Mouse (Mus musculus) thymus, postnatal 10 days (tissue): ENCODE data around the gene A3galt2.

Source experiments
- DNase-seq, 2 experiments: peaks; one replicate each; pipeline ENCODE4 v3.0.0; 2021; ENCODE audit warnings: low spot score in 2 of 2

The A3galt2 gene

GRCm38 (mm10) chr4:128753571-128753970 is 1.6 kb upstream of the A3galt2 start:
- no peak for DNase-seq

- DNase-seq, result no peak
Measured at GRCm38 (mm10) chr4:128755900-128756299, 736 bp downstream of the A3galt2 start.

- no peak for DNase-seq
Measured at GRCm38 (mm10) chr4:128759214-128759613, 4.0 kb downstream of the A3galt2 start.

GRCm38 (mm10) chr4:128760029-128760428 is 4.9 kb downstream of the A3galt2 start:
- no peak for DNase-seq

- no peak for DNase-seq
Measured at GRCm38 (mm10) chr4:128766929-128767328, 11.8 kb downstream of the A3galt2 start.

GRCm38 (mm10) chr4:128768120-128768519 is 13.0 kb downstream of the A3galt2 start:
- no peak for DNase-seq

- DNase-seq, result no peak
Measured at GRCm38 (mm10) chr4:128769569-128770355, 14.6 kb downstream of the A3galt2 start.

GRCm38 (mm10) chr4:128770698-128771097 is 15.5 kb downstream of the A3galt2 start:
- DNase-seq, result no peak

- DNase-seq, result no peak
Measured at GRCm38 (mm10) chr4:128773820-128774219, 18.7 kb downstream of the A3galt2 start.

- peak in 1 of 2 experiments; percentile 66 for DNase-seq
Measured at GRCm38 (mm10) chr4:128774467-128774866, 19.3 kb downstream of the A3galt2 start.

- DNase-seq, result peak; percentile 44 to 77
Measured at GRCm38 (mm10) chr4:128776568-128777289, 21.6 kb downstream of the A3galt2 start.

- no peak for DNase-seq
Measured at GRCm38 (mm10) chr4:128777593-128777992, 22.4 kb downstream of the A3galt2 start.

- no peak for DNase-seq
Measured at GRCm38 (mm10) chr4:128782037-128782436, 26.9 kb downstream of the A3galt2 start.

- no peak for DNase-seq
Measured at GRCm38 (mm10) chr4:128782645-128783044, 27.5 kb downstream of the A3galt2 start.

GRCm38 (mm10) chr4:128784950-128785631 is 29.9 kb downstream of the A3galt2 start:
- DNase-seq, result no peak

- no peak for DNase-seq
Measured at GRCm38 (mm10) chr4:128785921-128786654, 30.9 kb downstream of the A3galt2 start.

GRCm38 (mm10) chr4:128787023-128787939 is 32.1 kb downstream of the A3galt2 start:
- DNase-seq, result no peak

GRCm38 (mm10) chr4:128788108-128788507 is 32.9 kb downstream of the A3galt2 start:
- no peak for DNase-seq

- no peak for DNase-seq
Measured at GRCm38 (mm10) chr4:128789646-128790045, 34.5 kb downstream of the A3galt2 start.

- no peak for DNase-seq
Measured at GRCm38 (mm10) chr4:128793710-128794109, 38.5 kb downstream of the A3galt2 start.

GRCm38 (mm10) chr4:128794198-128794597 is 39.0 kb downstream of the A3galt2 start:
- no peak for DNase-seq
